Mouse (Mus musculus): ENCODE results near the gene Hils1. TPM values are rescaled to one million over a fixed set of nuclear protein-coding genes. Genes with fewer than 3 reads are reported as not detected.
A peak's percentile ranks its signal among the peaks of the same experiment; 100 is the strongest.

Hils1 gene
- polyA plus RNA-seq, 1 experiment from 2014 or later: not detected

GRCm38 (mm10) chr11:94998041-94998531, 30.7 kb downstream of the Hils1 start:
- no peaks in the 10 kb centered on the region for H3K27me3 ChIP-seq
- 79% methylated on average over 16 of the region's 16 CpGs for WGBS
- no peak overlapping the region for H3K4me2 ChIP-seq (replicated peaks)
- H3K9me3 ChIP-seq: no peaks in the 10 kb centered on the region
- ATAC-seq (ENCODE audit: low FRiP score, low read depth): no peak
- H3K27ac ChIP-seq: no peak overlapping the region
- peaks cover 42% of the 10 kb centered on the region for H3K4me1 ChIP-seq
- H3K4me3 ChIP-seq: no peak overlapping the region
- peaks cover 81% of the 10 kb centered on the region for H3K36me3 ChIP-seq
- H3K9ac ChIP-seq: peak overlapping the region; percentile 8; the same call in 1 of the 2 replicates

- 61% methylated on average over 8 of the region's 8 CpGs for WGBS
- H3K4me3 ChIP-seq: no peak overlapping the region
- no peak overlapping the region for H3K4me2 ChIP-seq (replicated peaks)
- no peak for ATAC-seq (ENCODE audit: low FRiP score, low read depth)
- no peaks in the 10 kb centered on the region for H3K27me3 ChIP-seq
- H3K9me3 ChIP-seq: no peaks in the 10 kb centered on the region
- H3K27ac ChIP-seq: peak overlapping the region; percentile 22; the same call in 1 of the 2 replicates
- H3K4me1 ChIP-seq: peaks cover 21% of the 10 kb centered on the region
- peaks cover 98% of the 10 kb centered on the region for H3K36me3 ChIP-seq
- 0 out of 2 replicates have a peak overlapping the region, but pooled peaks have one; percentile 19 for H3K9ac ChIP-seq
These were observed 32.7 kb downstream of the Hils1 start for GRCm38 (mm10) chr11:95000128-95000527.

- 0 out of 2 replicates have a peak overlapping the region, but pooled peaks have one; percentile 43 for H3K9ac ChIP-seq
- H3K27ac ChIP-seq: peak overlapping the region; percentile 52; the same call in 1 of the 2 replicates
- peaks cover 98% of the 10 kb centered on the region for H3K36me3 ChIP-seq
- H3K9me3 ChIP-seq: no peaks in the 10 kb centered on the region
- no peak overlapping the region for H3K4me3 ChIP-seq
- ATAC-seq (ENCODE audit: low FRiP score, low read depth): no peak; the same call in 1 of the 2 replicates
- WGBS: 27% methylated on average over 4 of the region's 4 CpGs
- peaks cover 17% of the 10 kb centered on the region for H3K4me1 ChIP-seq
- no peaks in the 10 kb centered on the region for H3K27me3 ChIP-seq
- 0 out of 2 replicates have a peak overlapping the region, but pooled peaks have one; percentile 12 for H3K4me2 ChIP-seq (replicated peaks)
These were observed 33.2 kb downstream of the Hils1 start for GRCm38 (mm10) chr11:95000548-95000947.

GRCm38 (mm10) chr11:95001058-95001457, 33.7 kb downstream of the Hils1 start:
- peaks cover 15% of the 10 kb centered on the region for H3K4me1 ChIP-seq
- no peaks in the 10 kb centered on the region for H3K27me3 ChIP-seq
- no peak overlapping the region for H3K4me3 ChIP-seq
- H3K27ac ChIP-seq: peak overlapping the region; percentile 52; the same call in 1 of the 2 replicates
- WGBS: 3% methylated on average over 8 of the region's 8 CpGs
- 0 out of 2 replicates have a peak overlapping the region, but pooled peaks have one; percentile 43 for H3K9ac ChIP-seq
- ATAC-seq (ENCODE audit: low FRiP score, low read depth): no peak
- H3K4me2 ChIP-seq (replicated peaks): 0 out of 2 replicates have a peak overlapping the region, but pooled peaks have one; percentile 12
- peaks cover 97% of the 10 kb centered on the region for H3K36me3 ChIP-seq
- H3K9me3 ChIP-seq: no peaks in the 10 kb centered on the region

GRCm38 (mm10) chr11:95001584-95002347, 34.4 kb downstream of the Hils1 start:
- H3K36me3 ChIP-seq: peaks cover 90% of the 10 kb centered on the region
- no peak for ATAC-seq (ENCODE audit: low FRiP score, low read depth)
- no peaks in the 10 kb centered on the region for H3K9me3 ChIP-seq

GRCm38 (mm10) chr11:95002705-95003104, 35.3 kb downstream of the Hils1 start:
- H3K9ac ChIP-seq: no peak overlapping the region
- no peaks in the 10 kb centered on the region for H3K9me3 ChIP-seq
- 95% methylated on average over 8 of the region's 8 CpGs for WGBS
- no peak overlapping the region for H3K4me2 ChIP-seq (replicated peaks)
- peaks cover 25% of the 10 kb centered on the region for H3K4me1 ChIP-seq
- no peaks in the 10 kb centered on the region for H3K27me3 ChIP-seq
- H3K36me3 ChIP-seq: peaks cover 80% of the 10 kb centered on the region
- no peak overlapping the region for H3K27ac ChIP-seq
- H3K4me3 ChIP-seq: no peak overlapping the region
- no peak for ATAC-seq (ENCODE audit: low FRiP score, low read depth)

More at GRCm38 (mm10) chr11:95001584-95002347, 34.4 kb downstream of the Hils1 start:
- Histone ChIP-seq H3K4me1 (peaks cover 17% of the 10 kb centered on the region), H3K4me3 (no peak overlapping the region), H3K9ac (no peak overlapping the region), H3K27me3 (no peaks in the 10 kb centered on the region), H3K4me2 (replicated peaks) (no peak overlapping the region), H3K27ac (no peak overlapping the region)
- WGBS: 88% methylated on average over 21 of the region's 21 CpGs

GRCm38 (mm10) chr11:95004136-95004936, 36.9 kb downstream of the Hils1 start:
- peaks cover 64% of the 10 kb centered on the region for H3K36me3 ChIP-seq
- H3K4me2 ChIP-seq (replicated peaks): no peak overlapping the region
- no peak overlapping the region; the same call in 1 of the 2 replicates for H3K27ac ChIP-seq
- H3K4me3 ChIP-seq: no peak overlapping the region
- H3K27me3 ChIP-seq: no peaks in the 10 kb centered on the region
- no peak for ATAC-seq (ENCODE audit: low FRiP score, low read depth)
- H3K4me1 ChIP-seq: peaks cover 37% of the 10 kb centered on the region
- no peak overlapping the region for H3K9ac ChIP-seq
- WGBS: 82% methylated on average over 12 of the region's 12 CpGs
- H3K9me3 ChIP-seq: no peaks in the 10 kb centered on the region

- Histone ChIP-seq H3K4me1 (peaks cover 37% of the 10 kb centered on the region), H3K27me3 (no peaks in the 10 kb centered on the region), H3K9me3 (no peaks in the 10 kb centered on the region), H3K36me3 (peaks cover 58% of the 10 kb centered on the region), H3K4me2 (replicated peaks) (no peak overlapping the region), H3K4me3 (no peak overlapping the region), H3K9ac (0 out of 2 replicates have a peak overlapping the region, but pooled peaks have one; percentile 19), H3K27ac (no peak overlapping the region; the same call in 1 of the 2 replicates)
- no peak for ATAC-seq (ENCODE audit: low FRiP score, low read depth)
- 59% methylated on average over 6 of the region's 6 CpGs for WGBS
These were observed 37.5 kb downstream of the Hils1 start for GRCm38 (mm10) chr11:95004937-95005198.

- Histone ChIP-seq H3K4me3 (peak overlapping the region; percentile 45), H3K27me3 (no peaks in the 10 kb centered on the region), H3K4me1 (peaks cover 31% of the 10 kb centered on the region), H3K36me3 (peaks cover 47% of the 10 kb centered on the region), H3K4me2 (replicated peaks) (peak overlapping the region; percentile 76), H3K27ac (peak overlapping the region; percentile 52), H3K9ac (peak overlapping the region; percentile 65), H3K9me3 (no peaks in the 10 kb centered on the region)
- WGBS: 37% methylated on average over 4 of the region's 4 CpGs
- no peak for ATAC-seq (ENCODE audit: low FRiP score, low read depth)
These were observed 38.6 kb downstream of the Hils1 start for GRCm38 (mm10) chr11:95006038-95006437.

GRCm38 (mm10) chr11:95006525-95007219, 39.3 kb downstream of the Hils1 start:
- Histone ChIP-seq H3K4me1 (peaks cover 36% of the 10 kb centered on the region), H3K36me3 (peaks cover 42% of the 10 kb centered on the region), H3K9ac (peak overlapping the region; percentile 65), H3K27me3 (no peaks in the 10 kb centered on the region), H3K27ac (peak overlapping the region; percentile 67), H3K4me2 (replicated peaks) (peak overlapping the region; percentile 76), H3K9me3 (no peaks in the 10 kb centered on the region), H3K4me3 (peak overlapping the region; percentile 45)
- ATAC-seq (ENCODE audit: low FRiP score, low read depth): peak; percentile 54
- WGBS: 2% methylated on average over 27 of the region's 27 CpGs

GRCm38 (mm10) chr11:95007418-95007817, 40.0 kb downstream of the Hils1 start:
- ATAC-seq (ENCODE audit: low FRiP score, low read depth): no peak
- H3K4me1 ChIP-seq: peaks cover 44% of the 10 kb centered on the region
- no peaks in the 10 kb centered on the region for H3K27me3 ChIP-seq
- no peaks in the 10 kb centered on the region for H3K9me3 ChIP-seq
- no peak overlapping the region; the same call in 1 of the 2 replicates for H3K27ac ChIP-seq
- 0 out of 2 replicates have a peak overlapping the region, but pooled peaks have one; percentile 65 for H3K9ac ChIP-seq
- peak overlapping the region; percentile 45; the same call in 1 of the 2 replicates for H3K4me3 ChIP-seq
- WGBS: 75% methylated on average over 3 of the region's 3 CpGs
- H3K4me2 ChIP-seq (replicated peaks): peak overlapping the region; percentile 76
- H3K36me3 ChIP-seq: peaks cover 35% of the 10 kb centered on the region

All from limb, embryonic 13.5 days (tissue).